ENCODE assay signal across 14 mouse cellular contexts in genomic region chr13:29772970-29773369, GRCm38 (mm10).
"Had no signal": no experiment of that assay in that cellular context is flagged by ENCODE, and none has a peak within 500 bp of the region (broad histone marks: within the 10 kb centered on the region; RNA-seq: fewer than 3 reads in every experiment).

No protein-coding gene starts in this region.

- H3K27me3 ChIP-seq: limb, embryonic 12.5 days; liver, embryonic 13.5 days; lung, embryonic 15.5 days; midbrain, embryonic 13.5 days had no signal

- H3K4me2 ChIP-seq: limb, embryonic 12.5 days; liver, embryonic 13.5 days; lung, embryonic 15.5 days; midbrain, embryonic 13.5 days had no signal

- H3K9me3 ChIP-seq: limb, embryonic 12.5 days; liver, embryonic 13.5 days; lung, embryonic 15.5 days; midbrain, embryonic 13.5 days had no signal

- ATAC-seq: intestine, postnatal 0 days; midbrain, embryonic 13.5 days had no signal

- DNase-seq: liver; liver, embryonic 13.5 days; liver, postnatal 0 days; lung, postnatal 14 days; right cerebral cortex, adult 18-20 months; right cerebral cortex, postnatal 25 days; thymus, adult 2 months; thymus, postnatal 25 days had no signal

- H3K4me3 ChIP-seq: left cerebral cortex, adult 2 months; limb, embryonic 12.5 days; liver, embryonic 13.5 days; lung, embryonic 15.5 days; midbrain, embryonic 13.5 days had no signal

- H3K27ac ChIP-seq: left cerebral cortex, adult 2 months; limb, embryonic 12.5 days; liver, embryonic 13.5 days; lung, embryonic 15.5 days; macrophage; midbrain, embryonic 13.5 days had no signal

- H3K36me3 ChIP-seq: limb, embryonic 12.5 days; liver, embryonic 13.5 days; lung, embryonic 15.5 days; midbrain, embryonic 13.5 days had no signal

- H3K9ac ChIP-seq: limb, embryonic 12.5 days; liver, embryonic 13.5 days; liver, postnatal 0 days; lung, embryonic 15.5 days; midbrain, embryonic 13.5 days had no signal
